Mouse (Mus musculus) thymus, adult 2 months (tissue): ENCODE results near the gene Nop2.

Source experiments
- CTCF ChIP-seq: fragments of 200-500 bp; IDR thresholded peaks from 2 replicates; pipeline ENCODE4 v1.5.1; 2012; ENCODE audit warnings: mild to moderate bottlenecking, control low read depth, low read length, moderate library complexity, borderline replicate concordance; ENCODE audit not compliant: control insufficient read depth, poor library complexity, insufficient read depth; ENCODE audit errors: extremely low read depth
- POLR2A ChIP-seq: fragments of 200-500 bp; IDR thresholded peaks from 2 replicates; pipeline ENCODE4 v1.6.1; 2012; ENCODE audit warnings: mild to moderate bottlenecking, low read length, control low read depth, moderate library complexity; ENCODE audit not compliant: control insufficient read depth, poor library complexity, insufficient read depth; ENCODE audit errors: extremely low read depth

DNA sequence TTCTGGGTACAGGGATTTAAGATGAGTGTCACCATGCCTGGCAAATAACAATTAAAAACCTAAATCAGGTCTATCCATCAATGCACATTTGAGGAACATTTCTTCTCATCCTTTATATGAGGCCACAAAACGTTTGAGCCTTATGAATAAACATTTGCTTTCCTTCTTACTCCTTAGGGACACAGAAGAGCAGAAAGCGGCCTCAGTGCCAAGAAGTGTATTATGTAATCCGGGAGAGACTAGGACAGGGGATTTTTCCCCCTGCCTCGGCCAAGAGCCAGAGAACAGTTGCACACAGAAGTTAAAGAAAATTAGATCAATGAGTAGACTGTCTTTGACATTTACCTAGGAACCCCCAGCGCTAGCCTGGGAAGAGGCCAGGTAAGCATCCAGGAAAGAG lies 50.4 kb downstream of the Nop2 start:
- TF ChIP-seq CTCF, result no peak
- TF ChIP-seq POLR2A, result no peak
